Mouse (Mus musculus): ENCODE data around the gene Spink2. TPM values are rescaled to one million over a fixed set of nuclear protein-coding genes. Genes with fewer than 3 reads are reported as not detected.
A peak's percentile ranks its signal among the peaks of the same experiment; 100 is the strongest.

Spink2 gene
- polyA plus RNA-seq, 1 experiment from 2014 or later = 0.72 TPM

DNA sequence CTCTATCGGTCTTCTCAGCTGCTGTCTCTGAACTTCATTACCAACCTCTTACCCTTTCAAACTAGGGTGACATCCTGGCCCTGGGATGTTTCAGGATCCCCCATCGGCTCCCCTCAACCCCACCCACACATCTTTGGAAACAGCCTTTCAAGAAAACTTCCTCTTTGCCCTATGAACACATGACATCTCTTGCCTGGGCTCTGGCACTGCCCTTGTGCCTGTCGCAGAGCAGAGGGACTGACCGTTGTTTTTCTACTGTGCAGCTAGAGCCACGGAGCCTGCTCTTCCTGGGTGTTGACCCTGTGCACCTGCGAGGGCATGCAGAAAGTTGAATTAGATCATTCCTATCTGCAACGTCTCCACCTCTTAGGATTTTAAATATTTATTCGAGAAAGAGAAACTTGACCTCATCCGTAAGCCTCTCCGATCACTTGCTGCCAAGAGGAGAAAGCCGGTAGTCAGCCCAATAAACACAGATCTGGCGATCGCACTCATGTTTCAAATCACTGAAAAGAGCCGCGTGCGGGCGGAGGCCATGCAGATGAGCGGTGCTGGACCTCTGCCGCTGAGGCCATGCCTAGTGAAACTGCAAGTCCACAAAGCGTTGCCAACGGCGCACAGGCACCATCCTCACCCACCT, 43.8 kb downstream of the Spink2 start:
- Histone ChIP-seq H3K4me1 (no peaks in the 10 kb centered on the region), H3K27me3 (no peaks in the 10 kb centered on the region), H3K4me3 (no peak overlapping the region), H3K27ac (no peak overlapping the region), H3K36me3 (no peaks in the 10 kb centered on the region), H3K9ac (no peak overlapping the region), H3K9me3 (no peaks in the 10 kb centered on the region), H3K4me2 (no peak overlapping the region)
- WGBS = 81% methylated on average over 22 of the region's 22 CpGs
- no peak for ATAC-seq (ENCODE audit: insufficient number of reproducible peaks, insufficient read depth, low FRiP score, low TSS enrichment, low read depth)

DNA sequence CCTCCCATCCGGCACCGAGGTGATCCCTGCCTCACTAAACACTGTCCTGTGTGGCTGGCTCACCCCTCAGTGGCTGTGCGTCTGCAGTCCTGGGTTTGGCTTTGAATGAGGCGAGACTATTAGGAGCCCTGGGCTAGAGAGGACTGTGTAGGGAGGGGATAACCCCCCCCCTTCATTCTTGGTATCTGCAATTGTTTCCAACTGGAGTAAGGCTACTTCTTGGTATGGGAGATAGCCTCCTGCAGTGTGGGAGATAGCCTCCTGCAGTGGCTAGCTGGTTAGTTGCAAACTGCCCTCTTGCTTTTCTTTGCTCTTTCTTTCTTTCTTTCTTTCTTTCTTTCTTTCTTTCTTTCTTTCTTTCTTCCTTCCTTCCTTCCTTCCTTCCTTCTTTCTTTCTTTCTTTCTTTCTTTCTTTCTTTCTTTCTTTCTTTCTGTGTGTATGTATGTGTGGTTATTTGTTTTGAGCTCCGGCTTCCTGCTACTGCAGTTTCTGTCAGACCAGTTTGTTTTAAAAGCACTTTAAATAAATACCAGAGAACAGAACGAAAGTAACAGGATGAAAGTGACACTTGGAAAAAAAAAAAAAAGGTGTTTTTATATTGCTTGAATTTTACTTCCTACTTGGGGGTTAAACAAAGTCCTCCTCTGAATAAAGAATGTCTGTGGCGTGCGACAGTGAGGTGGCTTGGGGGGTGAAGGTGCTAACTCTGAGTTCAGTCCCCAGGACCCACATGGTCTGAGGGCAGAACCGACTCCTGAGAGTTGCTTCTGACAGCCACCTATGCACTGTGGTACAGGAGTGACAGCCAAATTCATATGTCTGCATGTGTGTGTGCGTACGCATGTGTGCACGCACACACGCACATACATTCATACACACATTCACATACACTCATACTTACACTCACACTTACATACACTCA, 45.3 kb downstream of the Spink2 start:
- Histone ChIP-seq H3K27ac (no peak overlapping the region), H3K9ac (no peak overlapping the region), H3K4me1 (no peaks in the 10 kb centered on the region), H3K4me3 (no peak overlapping the region), H3K36me3 (no peaks in the 10 kb centered on the region), H3K9me3 (no peaks in the 10 kb centered on the region), H3K4me2 (no peak overlapping the region), H3K27me3 (no peaks in the 10 kb centered on the region)
- ATAC-seq (ENCODE audit: insufficient number of reproducible peaks, insufficient read depth, low FRiP score, low TSS enrichment, low read depth) = no peak
- WGBS = 66% methylated on average over 13 of the region's 13 CpGs

DNA sequence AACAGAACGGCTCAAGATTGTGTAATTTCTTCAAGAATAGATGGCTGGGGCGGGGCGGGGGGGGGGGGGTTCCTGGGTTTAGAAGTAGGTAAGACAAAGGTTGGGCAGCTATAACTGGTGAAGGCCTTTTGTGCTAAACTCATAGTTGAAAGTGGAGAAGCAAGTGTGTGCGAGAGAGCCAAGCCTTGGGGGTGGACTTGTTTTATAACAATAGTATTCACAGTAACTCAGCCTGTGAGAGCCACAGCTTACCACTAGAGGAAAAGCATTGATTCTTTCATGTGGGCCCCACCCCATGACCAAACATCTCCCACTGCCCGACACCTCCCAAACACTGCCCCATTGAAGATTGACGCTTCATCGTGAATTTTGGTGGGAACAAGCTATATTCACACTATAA, 47.7 kb downstream of the Spink2 start:
- Histone ChIP-seq H3K36me3 (no peaks in the 10 kb centered on the region), H3K4me2 (no peak overlapping the region), H3K9me3 (no peaks in the 10 kb centered on the region), H3K4me1 (no peaks in the 10 kb centered on the region), H3K4me3 (no peak overlapping the region), H3K27ac (no peak overlapping the region), H3K27me3 (no peaks in the 10 kb centered on the region), H3K9ac (no peak overlapping the region)
- no peak for ATAC-seq (ENCODE audit: insufficient number of reproducible peaks, insufficient read depth, low FRiP score, low TSS enrichment, low read depth)
- WGBS = 80% methylated on average over 7 of the region's 7 CpGs

DNA sequence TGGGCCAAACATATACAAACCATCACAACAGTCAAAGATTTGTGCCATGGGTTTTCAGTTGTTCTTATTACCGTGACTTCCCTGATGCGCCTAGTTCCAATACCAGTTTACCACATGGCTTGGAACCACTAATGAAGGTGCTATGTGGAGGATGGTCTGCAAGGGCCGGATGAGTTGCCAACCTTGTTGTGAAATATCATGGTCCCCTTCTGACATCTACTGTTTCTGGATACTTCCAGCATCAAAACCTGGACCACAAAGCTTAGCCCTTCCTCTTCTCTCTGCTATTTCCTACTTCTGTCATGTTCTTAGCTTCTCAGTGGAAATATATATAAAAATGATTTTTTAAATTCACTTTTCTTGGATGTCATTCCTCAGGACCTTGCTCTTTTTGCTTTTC, 48.7 kb downstream of the Spink2 start:
- no peak overlapping the region for H3K9ac ChIP-seq
- no peak overlapping the region for H3K4me2 ChIP-seq
- H3K9me3 ChIP-seq = no peaks in the 10 kb centered on the region
- H3K4me3 ChIP-seq = no peak overlapping the region
- H3K27me3 ChIP-seq = no peaks in the 10 kb centered on the region
- ATAC-seq (ENCODE audit: insufficient number of reproducible peaks, insufficient read depth, low FRiP score, low TSS enrichment, low read depth) = no peak
- H3K4me1 ChIP-seq = peaks cover 7% of the 10 kb centered on the region
- 89% methylated on average over 3 of the region's 3 CpGs for WGBS
- no peaks in the 10 kb centered on the region for H3K36me3 ChIP-seq
- H3K27ac ChIP-seq = no peak overlapping the region

DNA sequence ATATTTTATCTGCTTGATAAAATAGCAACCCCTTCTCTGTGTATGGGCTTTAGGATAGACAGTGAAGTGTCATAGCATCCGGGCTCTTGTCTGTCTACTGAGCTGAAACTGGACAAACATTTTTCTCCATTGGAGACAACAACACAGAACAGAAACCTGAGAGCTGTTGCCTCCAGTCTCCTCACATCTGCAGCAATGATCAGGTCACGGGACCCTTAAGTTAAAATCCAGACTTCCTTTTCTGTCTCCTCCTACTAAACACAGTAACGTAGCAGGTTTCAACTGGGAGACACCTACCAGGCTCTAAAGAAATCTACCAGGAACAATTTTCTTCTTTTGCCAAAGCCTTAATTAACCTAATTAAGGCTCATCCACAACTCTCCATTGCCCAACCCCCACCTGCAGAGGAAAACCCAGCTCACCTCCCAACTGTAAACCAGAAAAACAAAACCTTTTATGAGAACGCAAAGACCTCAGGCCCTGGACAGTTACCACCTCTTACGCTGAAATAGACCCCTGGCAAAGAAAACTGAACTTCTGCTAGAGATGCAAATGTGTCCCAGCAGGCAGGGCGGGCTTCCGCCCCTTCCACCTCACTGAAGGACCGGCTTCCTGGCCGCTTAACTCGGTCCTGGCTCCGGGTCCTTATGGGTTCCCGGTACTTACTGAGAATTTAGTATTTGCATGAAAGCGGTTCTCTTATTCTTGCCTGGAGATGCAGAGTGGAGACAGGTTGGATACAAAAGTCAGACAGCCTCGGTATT, 53.3 kb downstream of the Spink2 start:
- H3K9ac ChIP-seq = no peak overlapping the region
- H3K4me1 ChIP-seq = peaks cover 7% of the 10 kb centered on the region
- no peaks in the 10 kb centered on the region for H3K27me3 ChIP-seq
- H3K36me3 ChIP-seq = no peaks in the 10 kb centered on the region
- 26% methylated on average over 14 of the region's 14 CpGs for WGBS
- no peaks in the 10 kb centered on the region for H3K9me3 ChIP-seq
- no peak for ATAC-seq (ENCODE audit: insufficient number of reproducible peaks, insufficient read depth, low FRiP score, low TSS enrichment, low read depth)
- no peak overlapping the region for H3K4me3 ChIP-seq
- H3K4me2 ChIP-seq = 0 out of 2 replicates have a peak overlapping the region, but pooled peaks have one; percentile 21
- no peak overlapping the region for H3K27ac ChIP-seq

DNA sequence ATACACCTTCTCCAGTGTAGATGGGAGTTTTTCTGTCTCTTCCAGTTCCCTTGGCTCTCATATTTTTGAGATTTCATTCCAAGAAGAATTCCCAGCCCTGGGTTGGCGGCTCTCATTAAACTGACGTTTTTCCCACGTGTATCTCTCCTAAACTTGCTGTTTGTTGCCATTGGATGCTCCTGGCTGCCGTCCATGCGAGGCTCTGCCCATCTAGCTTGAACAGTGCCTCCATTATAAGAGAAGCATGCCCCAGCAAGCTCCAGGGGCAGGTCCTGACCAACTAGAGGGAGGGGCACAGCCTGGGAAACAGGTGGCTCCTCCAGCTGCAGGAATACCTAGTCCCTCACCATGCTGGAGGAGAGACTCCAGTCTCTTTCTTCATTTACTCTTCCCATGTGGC, 54.3 kb downstream of the Spink2 start:
- Histone ChIP-seq H3K4me2 (no peak overlapping the region), H3K9ac (no peak overlapping the region), H3K27me3 (no peaks in the 10 kb centered on the region), H3K4me3 (no peak overlapping the region), H3K9me3 (no peaks in the 10 kb centered on the region), H3K4me1 (peaks cover 7% of the 10 kb centered on the region), H3K36me3 (no peaks in the 10 kb centered on the region), H3K27ac (no peak overlapping the region)
- WGBS = 47% methylated on average over 5 of the region's 5 CpGs
- 0 out of 2 replicates have a peak, but pooled peaks have one; percentile 48 for ATAC-seq (ENCODE audit: insufficient number of reproducible peaks, insufficient read depth, low FRiP score, low TSS enrichment, low read depth)

DNA sequence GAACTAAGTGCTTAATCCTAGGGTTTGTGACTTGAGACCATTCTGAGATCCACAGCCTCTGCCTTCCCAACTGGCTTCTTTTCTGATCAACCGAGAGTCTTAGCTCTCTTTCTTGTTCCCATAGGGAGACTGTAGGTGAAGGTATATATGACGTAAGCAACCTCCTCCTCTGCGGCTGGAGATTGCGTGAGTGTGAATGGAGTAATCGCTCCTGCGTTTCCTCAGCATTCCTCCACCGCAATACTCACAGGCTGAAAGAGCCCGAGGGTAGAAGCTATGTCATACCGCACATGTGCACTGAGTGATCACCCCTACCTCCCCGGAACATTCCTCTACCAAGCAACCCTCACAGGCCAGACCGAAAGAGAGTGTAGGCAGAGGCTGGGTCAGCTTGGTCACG, 55.7 kb downstream of the Spink2 start:
- Histone ChIP-seq H3K9me3 (no peaks in the 10 kb centered on the region), H3K4me2 (no peak overlapping the region), H3K27ac (no peak overlapping the region), H3K4me3 (no peak overlapping the region), H3K27me3 (no peaks in the 10 kb centered on the region), H3K4me1 (peaks cover 7% of the 10 kb centered on the region), H3K9ac (no peak overlapping the region), H3K36me3 (no peaks in the 10 kb centered on the region)
- no peak for ATAC-seq (ENCODE audit: insufficient number of reproducible peaks, insufficient read depth, low FRiP score, low TSS enrichment, low read depth)
- 75% methylated on average over 12 of the region's 12 CpGs for WGBS

Other genes with a start within 250 kb of the Spink2 start
- 99.7 and 107 TPM in 2 replicates for gene Srp72, start 236.8 kb downstream of the Spink2 start, polyA plus RNA-seq (2015; fragmentation: Nextera tagmentation; extraction: Ambion mirVana)
- not detected in 2 replicates for gene Arl9, start 207.4 kb downstream of the Spink2 start, polyA plus RNA-seq (2015; fragmentation: Nextera tagmentation; extraction: Ambion mirVana)
- 0.11 and 0.41 TPM in 2 replicates for gene Thegl, start 195.4 kb downstream of the Spink2 start, polyA plus RNA-seq (2015; fragmentation: Nextera tagmentation; extraction: Ambion mirVana)
- gene Hopx, start 96.3 kb downstream of the Spink2 start, polyA plus RNA-seq (2015; fragmentation: Nextera tagmentation; extraction: Ambion mirVana) = 0.29 and 0.30 TPM in 2 replicates
- gene Rest, start 54.0 kb upstream of the Spink2 start, polyA plus RNA-seq (2015; fragmentation: Nextera tagmentation; extraction: Ambion mirVana) = 55.9 and 57.5 TPM in 2 replicates
- gene Noa1, start 98.6 kb upstream of the Spink2 start, polyA plus RNA-seq (2015; fragmentation: Nextera tagmentation; extraction: Ambion mirVana) = 29.1 and 30.5 TPM in 2 replicates
- 63.3 and 67.3 TPM in 2 replicates for gene Polr2b, start 98.7 kb upstream of the Spink2 start, polyA plus RNA-seq (2015; fragmentation: Nextera tagmentation; extraction: Ambion mirVana)
- 32.4 and 37.7 TPM in 2 replicates for gene Igfbp7, start 196.6 kb upstream of the Spink2 start, polyA plus RNA-seq (2015; fragmentation: Nextera tagmentation; extraction: Ambion mirVana)

Data from embryonic facial prominence, embryonic 13.5 days (tissue).